In the genomic region with DNA sequence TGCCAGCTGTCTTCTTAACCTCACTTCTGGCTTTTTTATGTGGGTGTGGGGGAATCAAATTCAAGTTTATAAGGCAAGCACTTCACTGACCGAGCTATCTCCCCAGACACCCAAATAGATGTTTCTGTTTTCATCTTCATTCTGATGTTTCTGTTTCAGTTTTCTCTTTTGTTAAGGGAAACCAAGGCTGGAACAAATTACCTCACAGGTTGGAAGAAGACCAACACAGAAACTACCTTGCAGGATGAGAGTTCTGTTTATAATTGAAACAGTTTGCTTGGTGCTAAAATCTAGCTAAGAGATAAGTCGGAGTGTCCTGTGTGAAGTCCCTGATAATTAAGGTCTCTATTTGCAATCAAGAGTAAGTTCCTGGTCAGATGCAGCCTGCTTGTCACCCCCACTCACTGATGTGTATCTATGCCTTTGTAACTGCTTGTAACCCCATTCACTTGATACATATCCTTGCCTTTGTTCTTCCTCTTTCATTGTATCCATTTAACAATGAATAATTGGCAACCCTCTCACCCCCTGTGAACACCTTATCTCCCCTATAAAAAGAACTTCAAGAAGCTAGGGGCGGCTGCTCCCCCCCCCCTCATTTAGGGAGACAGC, we compare ENCODE assay signal across 25 mouse cellular contexts. TPM values are rescaled to one million over a fixed set of nuclear protein-coding genes. Genes with fewer than 3 reads are reported as not detected.
A peak's percentile ranks its signal among the peaks of the same experiment; 100 is the strongest.
DNase-seq lines count a peak whose midpoint lies in the region; ATAC-seq and TF ChIP-seq lines count a peak whose summit lies in the region.
"Had no signal": no experiment of that assay in that cellular context is flagged by ENCODE, and none has a peak within 500 bp of the region (broad histone marks: within the 10 kb centered on the region; RNA-seq: fewer than 3 reads in every experiment).

No protein-coding gene starts in this region.

- TF ChIP-seq POLR2A in CH12.LX (IDR thresholded peaks at IDR 0.05; ENCODE audit: low read depth, low read length) = no peak
- TF ChIP-seq POLR2A in MEL (IDR thresholded peaks at IDR 0.05; ENCODE audit: control insufficient read depth in 1 of 2, insufficient read depth in 1 of 2, low read depth in 1 of 2, low read length in 2 of 2, poor library complexity in 1 of 2) = no peak

- H3K27ac ChIP-seq in CH12.LX (ENCODE audit: insufficient read depth, low read depth) (no peak overlapping the region), MEL (ENCODE audit: control insufficient read depth, low read depth, low read length) (peak overlapping the region; percentile 62)
- H3K27ac ChIP-seq: embryonic facial prominence, embryonic 12.5 days; embryonic facial prominence, embryonic 15.5 days; heart, embryonic 15.5 days; hindbrain, embryonic 10.5 days; hindbrain, embryonic 13.5 days had no signal

- H3K9me3 ChIP-seq in CH12.LX (replicated peaks; ENCODE audit: low read length) (no peaks in the 10 kb centered on the region), MEL (replicated peaks; ENCODE audit: insufficient read depth, low read length) (no peaks in the 10 kb centered on the region)
- H3K9me3 ChIP-seq: embryonic facial prominence, embryonic 12.5 days; embryonic facial prominence, embryonic 15.5 days; heart, embryonic 12.5 days; heart, embryonic 15.5 days; hindbrain, embryonic 10.5 days; hindbrain, embryonic 13.5 days had no signal

- H3K79me2 ChIP-seq in CH12.LX (replicated peaks; ENCODE audit: control insufficient read depth, extremely low read depth, insufficient read depth, poor library complexity, severe bottlenecking) (no peaks in the 10 kb centered on the region), MEL (ENCODE audit: control insufficient read depth, insufficient read depth, low read length, poor library complexity) (no peaks in the 10 kb centered on the region)

- H3K4me2 ChIP-seq in CH12.LX (ENCODE audit: insufficient read depth, low read depth, poor library complexity, severe bottlenecking) = peak overlapping the region; percentile 31; the same call in 1 of the 2 replicates
- H3K4me2 ChIP-seq: embryonic facial prominence, embryonic 12.5 days; embryonic facial prominence, embryonic 15.5 days; heart, embryonic 12.5 days; hindbrain, embryonic 13.5 days had no signal

- H3K9ac ChIP-seq in CH12.LX (ENCODE audit: insufficient read depth, low read depth) = peak overlapping the region; percentile 30; the same call in 1 of the 2 replicates
- peak overlapping the region; percentile 28; the same call in 1 of the 2 replicates for H3K9ac ChIP-seq in MEL (ENCODE audit: control insufficient read depth, low read depth, low read length, poor library complexity, severe bottlenecking)
- H3K9ac ChIP-seq: embryonic facial prominence, embryonic 12.5 days; embryonic facial prominence, embryonic 15.5 days; heart, embryonic 12.5 days; heart, embryonic 15.5 days; hindbrain, embryonic 13.5 days had no signal

- DNase-seq in CH12.LX (ENCODE audit: extremely low read depth) (no peak), MEL (ENCODE audit: low read depth, low spot score) (peak; percentile 63)
- DNase-seq in cerebellum, adult 11-12 months = no peak
- DNase-seq: adrenal gland, adult 8-10 months; adrenal gland, postnatal 25 days; cerebellum, adult 2 months; cerebellum, adult 9-11 months; cerebellum, postnatal 25 days; gastrocnemius, postnatal 10 days; gastrocnemius, postnatal 36 days; heart, postnatal 10 days; heart, postnatal 36 days had no signal

- no peak for TF ChIP-seq CTCF in CH12.LX (conservative IDR thresholded peaks at IDR 0.05 in 1 of 2, IDR thresholded peaks at IDR 0.05 in 1 of 2; ENCODE audit: low read depth in 2 of 2, low read length in 2 of 2)
- TF ChIP-seq CTCF in MEL (IDR thresholded peaks at IDR 0.05 in 2 of 3, conservative IDR thresholded peaks at IDR 0.05 in 1 of 3; ENCODE audit: control insufficient read depth in 1 of 3, insufficient read depth in 1 of 3, low read depth in 2 of 3, low read length in 3 of 3, poor library complexity in 1 of 3, severe bottlenecking in 1 of 3) = no peak

- in situ Hi-C loops in CH12.LX (cut with MboI; ENCODE audit: low pct_ligation_motif_present, low pct_unique_long_range_greater_than_20kb, low sequenced_read_pairs) = no loop called here

- H3K36me3 ChIP-seq in CH12.LX (replicated peaks in 1 of 2; ENCODE audit: control insufficient read depth in 1 of 2, insufficient read depth in 1 of 2, low read length in 1 of 2) (no peaks in the 10 kb centered on the region), MEL (ENCODE audit: control insufficient read depth in 1 of 2, insufficient read depth in 2 of 2, low read length in 2 of 2) (peaks cover 0 to 19% of the 10 kb centered on the region in 2 experiments; a peak in 2 of 4 replicates)
- H3K36me3 ChIP-seq: embryonic facial prominence, embryonic 12.5 days; embryonic facial prominence, embryonic 15.5 days; heart, embryonic 12.5 days; heart, embryonic 15.5 days; hindbrain, embryonic 10.5 days; hindbrain, embryonic 13.5 days had no signal

- H3K27me3 ChIP-seq in CH12.LX (replicated peaks) (peaks cover 5% of the 10 kb centered on the region), MEL (ENCODE audit: control insufficient read depth in 1 of 2, insufficient read depth in 2 of 2, low read length in 2 of 2) (no peaks in the 10 kb centered on the region)
- H3K27me3 ChIP-seq: embryonic facial prominence, embryonic 12.5 days; embryonic facial prominence, embryonic 15.5 days; heart, embryonic 12.5 days; heart, embryonic 15.5 days; hindbrain, embryonic 13.5 days had no signal

- H3K4me1 ChIP-seq in CH12.LX (ENCODE audit: control insufficient read depth in 1 of 2, insufficient read depth in 2 of 2) (peaks cover 9 to 20% of the 10 kb centered on the region in 2 experiments), MEL (ENCODE audit: control insufficient read depth in 1 of 2, insufficient read depth in 2 of 2, low read length in 2 of 2) (peaks cover 7 to 37% of the 10 kb centered on the region in 2 experiments)

- TF ChIP-seq RAD21 in CH12.LX (IDR thresholded peaks at IDR 0.05; ENCODE audit: low read depth, low read length) (no peak), MEL (IDR thresholded peaks at IDR 0.05; ENCODE audit: low read depth, low read length) (no peak)

- dilution Hi-C loops in CH12.LX (cut with MboI; ENCODE audit: extremely low pct_ligation_motif_present, extremely low pct_unique_long_range_greater_than_20kb, low sequenced_read_pairs) = no loop called here

- H3K4me3 ChIP-seq in CH12.LX (replicated peaks in 1 of 3; ENCODE audit: low read depth in 2 of 3, low read length in 2 of 3, poor library complexity in 1 of 3) (peak overlapping the region in 1 of 3 experiments; percentile 26), MEL (ENCODE audit: control insufficient read depth in 1 of 2, insufficient read depth in 1 of 2, low read depth in 2 of 2, low read length in 2 of 2) (peak overlapping the region; percentile 29 to 58)
- H3K4me3 ChIP-seq: embryonic facial prominence, embryonic 12.5 days; embryonic facial prominence, embryonic 15.5 days; heart, embryonic 12.5 days; heart, embryonic 15.5 days; hindbrain, embryonic 10.5 days; hindbrain, embryonic 13.5 days had no signal

- TF ChIP-seq EP300 in CH12.LX (IDR thresholded peaks at IDR 0.05; ENCODE audit: low read length) (peak; percentile 46; the same call in 1 of the 2 replicates), MEL (IDR thresholded peaks at IDR 0.05; ENCODE audit: low read depth in 1 of 2, low read length in 2 of 2) (peak; percentile 72 to 77)

- ATAC-seq in megakaryocyte, adult 5-6 weeks (ENCODE audit: poor library complexity, severe bottlenecking) = peak; percentile 33; the same call in 1 of the 2 replicates
- no peak for ATAC-seq in inflammation-experienced regulatory T-cells, adult 6 months
- no peak for ATAC-seq in monocyte, adult 5-6 weeks (replicated peaks; ENCODE audit: insufficient number of reproducible peaks, low FRiP score, low TSS enrichment, poor library complexity, severe bottlenecking)
- ATAC-seq: activated CD4-positive, CD25-positive, alpha-beta regulatory T cell, adult 4 months; forebrain, embryonic 14.5 days; hindbrain, embryonic 16.5 days; intestine, postnatal 0 days had no signal

TF ChIP-seq in CH12.LX, 34 proteins besides CTCF, POLR2A, EP300 and RAD21 (continues in another document):
- no peak for TF ChIP-seq NELFE (IDR thresholded peaks at IDR 0.05; ENCODE audit: low read depth, low read length)
- no peak for TF ChIP-seq CHD2 (IDR thresholded peaks at IDR 0.05; ENCODE audit: low read length)
- peak; percentile 54; the same call in 1 of the 2 replicates for TF ChIP-seq ETS1 (conservative IDR thresholded peaks at IDR 0.05; ENCODE audit: low read depth, low read length)
- peak; percentile 94 for TF ChIP-seq JUN (IDR thresholded peaks at IDR 0.05; ENCODE audit: insufficient read depth, low read depth, low read length)

TF ChIP-seq in MEL, 35 proteins besides CTCF, POLR2A, EP300 and RAD21 (continues in another document):
- TF ChIP-seq TBP (IDR thresholded peaks at IDR 0.05; ENCODE audit: low read depth, low read length) = no peak
- TF ChIP-seq GATA1 (IDR thresholded peaks at IDR 0.05; ENCODE audit: low read depth, low read length) = peak; percentile 72
- TF ChIP-seq KAT2A (conservative IDR thresholded peaks at IDR 0.05; ENCODE audit: low read depth, low read length) = no peak
- no peak for TF ChIP-seq MAX (IDR thresholded peaks at IDR 0.05; ENCODE audit: low read length)
- TF ChIP-seq MYC (IDR thresholded peaks at IDR 0.05; ENCODE audit: low read depth, low read length) = 0 out of 2 replicates have a peak, but pooled peaks have one; percentile 30

RNA-seq across cellular contexts. Expression of gene Ccrl2, which starts 29.8 kb away (rescaled TPM):
- total RNA-seq in CH12.LX (2012; rRNA removed) = 5.2 and 13.0 TPM in 2 replicates
- 7.9 and 9.0 TPM in 2 replicates for total RNA-seq in CH12.LX (2014; rRNA removed)
- 4.0 and 5.3 TPM in 2 replicates for polyA plus RNA-seq in CH12.LX (2012; ENCODE audit: insufficient read length, low read depth)
- total RNA-seq in MEL (2012; rRNA removed) = 0.19 and 0.23 TPM in 2 replicates
- polyA plus RNA-seq in MEL (2012; ENCODE audit: insufficient read depth in 1 of 2, insufficient read length in 2 of 2, low read depth in 1 of 2, low replicate concordance in 2 of 2, missing spikeins in 1 of 2) = under 1 TPM in 1 of 2 experiments, not detected in 1; 0.75 TPM
- 3.7 and 8.9 TPM in 2 replicates for total RNA-seq in megakaryocyte, adult 5-6 weeks (2015)
- total RNA-seq in megakaryocyte, adult 5-6 weeks (2017) = 4.3 and 11.1 TPM in 2 replicates
- polyA plus RNA-seq in inflammation-experienced regulatory T-cells, adult 6 months (2017; shearing (Covaris generic)) = 10 to 100 TPM; 15.0 to 18.1 (median 17.3) TPM
- 45.5 to 87.2 TPM (median 46.4 TPM) in 3 replicates for total RNA-seq in monocyte, adult 5-6 weeks (2017)

RNA-seq across cellular contexts. Expression of gene Lrrfip2, which starts 30.3 kb away (rescaled TPM):
- total RNA-seq in CH12.LX (2012; rRNA removed) = 22.4 and 25.2 TPM in 2 replicates
- total RNA-seq in CH12.LX (2014; rRNA removed) = 16.6 and 22.9 TPM in 2 replicates
- 30.9 and 38.7 TPM in 2 replicates for polyA plus RNA-seq in CH12.LX (2012; ENCODE audit: insufficient read length, low read depth)
- total RNA-seq in MEL (2012; rRNA removed) = 26.0 and 28.4 TPM in 2 replicates
- 10 to 100 TPM in 1 of 2 experiments, not detected in 1; 42.7 TPM for polyA plus RNA-seq in MEL (2012; ENCODE audit: insufficient read depth in 1 of 2, insufficient read length in 2 of 2, low read depth in 1 of 2, low replicate concordance in 2 of 2, missing spikeins in 1 of 2)
- total RNA-seq in megakaryocyte, adult 5-6 weeks (2015) = 77.9 and 85.2 TPM in 2 replicates
- 137 and 138 TPM in 2 replicates for total RNA-seq in megakaryocyte, adult 5-6 weeks (2017)
- polyA plus RNA-seq in inflammation-experienced regulatory T-cells, adult 6 months (2017; shearing (Covaris generic)) = 10 to 100 TPM in 2 of 3 experiments, 1 to 10 TPM in 1; 8.4 to 17.2 (median 17.0) TPM
- total RNA-seq in monocyte, adult 5-6 weeks (2017) = 154 to 232 TPM (median 168 TPM) in 3 replicates

Comparison
In these comparisons a context has a peak if more than half of its experiments do, and no peak if none do; other contexts are left out.
1. Of the 35 proteins assayed by ChIP-seq in both MEL and CH12.LX: peak only in MEL: MAZ, MXI1, MYC, NELFE, SIN3A and TCF12; only in CH12.LX: JUND and MEF2A; in both: EP300 and ETS1; in neither: 25.